8 mouse cellular contexts compared by ENCODE assay signal in the genomic region with DNA sequence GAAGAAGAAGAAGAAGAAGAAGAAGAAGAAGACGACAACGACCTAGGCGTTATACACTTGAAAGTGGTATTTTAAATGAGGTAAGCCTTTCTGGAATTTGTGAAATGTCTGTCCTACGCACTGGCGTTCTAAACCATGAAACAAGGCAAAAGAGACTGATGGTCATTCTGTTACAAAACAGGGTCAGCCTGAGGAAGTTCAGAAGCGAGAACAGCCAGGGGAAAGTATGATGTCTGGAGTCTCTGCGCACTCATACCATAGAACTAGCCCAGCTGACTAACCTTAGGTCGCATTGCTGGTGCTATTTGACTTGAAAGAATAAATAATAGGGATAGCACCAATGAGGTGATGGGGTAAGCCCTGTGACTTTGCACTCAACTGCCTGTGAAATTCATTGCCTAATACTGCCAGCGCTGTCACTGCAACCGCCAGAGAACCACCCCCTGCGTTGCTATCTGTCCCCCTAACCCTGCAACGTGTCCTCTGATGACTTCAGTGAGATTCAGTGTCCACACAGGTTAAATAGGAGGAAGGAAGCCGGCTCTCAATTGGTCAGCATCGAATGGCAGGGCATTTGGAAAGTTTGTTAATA.
DNase-seq lines count a peak whose midpoint lies in the region; ATAC-seq and TF ChIP-seq lines count a peak whose summit lies in the region.

No protein-coding gene starts in this region.

- H3K4me3 ChIP-seq in kidney, embryonic 14.5 days (ENCODE audit: low read length): peak overlapping the region; percentile 38
- peak overlapping the region; percentile 42 for H3K4me3 ChIP-seq in embryonic facial prominence, embryonic 14.5 days (ENCODE audit: low read depth, low read length)
- peak overlapping the region; percentile 34 for H3K4me3 ChIP-seq in kidney, postnatal 0 days (replicated peaks; ENCODE audit: low read depth, low read length)
- H3K4me3 ChIP-seq in megakaryocyte, embryonic 14.5 days (replicated peaks): peak overlapping the region; percentile 93
- no peak overlapping the region for H3K4me3 ChIP-seq in thymus, adult 2 months (ENCODE audit: control insufficient read depth, insufficient read depth, low read length)

- no peaks in the 10 kb centered on the region for H3K36me3 ChIP-seq in kidney, embryonic 14.5 days (ENCODE audit: control insufficient read depth, insufficient read depth, low read length)
- H3K36me3 ChIP-seq in embryonic facial prominence, embryonic 14.5 days (ENCODE audit: control insufficient read depth, insufficient read depth, low read length): no peaks in the 10 kb centered on the region
- no peaks in the 10 kb centered on the region for H3K36me3 ChIP-seq in kidney, postnatal 0 days (ENCODE audit: insufficient read depth, low read length)
- no peaks in the 10 kb centered on the region for H3K36me3 ChIP-seq in megakaryocyte, embryonic 14.5 days (replicated peaks; ENCODE audit: low read length)
- no peaks in the 10 kb centered on the region for H3K36me3 ChIP-seq in thymus, adult 2 months (ENCODE audit: control insufficient read depth, insufficient read depth, low read length)

- no peak for TF ChIP-seq CTCF in kidney, postnatal 0 days (IDR thresholded peaks at IDR 0.05; ENCODE audit: low read depth)
- TF ChIP-seq CTCF in thymus, adult 2 months (IDR thresholded peaks at IDR 0.05; ENCODE audit: borderline replicate concordance, control insufficient read depth, extremely low read depth, insufficient read depth, low read length, poor library complexity): no peak

- WGBS in kidney, embryonic 14.5 days: 40% methylated on average over 14 of the region's 14 CpGs
- 45% methylated on average over 14 of the region's 14 CpGs for WGBS in embryonic facial prominence, embryonic 14.5 days
- WGBS in kidney, postnatal 0 days: 33% methylated on average over 14 of the region's 14 CpGs
- WGBS in thymus, adult 2 months: 64% methylated on average over 14 of the region's 14 CpGs

- peak; percentile 24 for ATAC-seq in kidney, embryonic 14.5 days (ENCODE audit: low FRiP score, low TSS enrichment)
- no peak for ATAC-seq in embryonic facial prominence, embryonic 14.5 days (ENCODE audit: low read depth)
- ATAC-seq in kidney, postnatal 0 days (replicated peaks; ENCODE audit: low FRiP score, low read depth): no peak; the same call in 1 of the 2 replicates

- H3K9me3 ChIP-seq in kidney, embryonic 14.5 days (ENCODE audit: control insufficient read depth, low read length): no peaks in the 10 kb centered on the region
- no peaks in the 10 kb centered on the region for H3K9me3 ChIP-seq in embryonic facial prominence, embryonic 14.5 days (ENCODE audit: control insufficient read depth, low read length)
- H3K9me3 ChIP-seq in kidney, postnatal 0 days (replicated peaks; ENCODE audit: low read length): no peaks in the 10 kb centered on the region
- H3K9me3 ChIP-seq in megakaryocyte, embryonic 14.5 days: no peaks in the 10 kb centered on the region

- H3K27me3 ChIP-seq in kidney, embryonic 14.5 days (ENCODE audit: control insufficient read depth, insufficient read depth, low read length): no peaks in the 10 kb centered on the region
- H3K27me3 ChIP-seq in embryonic facial prominence, embryonic 14.5 days (replicated peaks; ENCODE audit: control insufficient read depth, insufficient read depth, low read length): no peaks in the 10 kb centered on the region
- H3K27me3 ChIP-seq in kidney, postnatal 0 days (ENCODE audit: insufficient read depth, low read length): no peaks in the 10 kb centered on the region
- H3K27me3 ChIP-seq in megakaryocyte, embryonic 14.5 days (replicated peaks): no peaks in the 10 kb centered on the region
- H3K27me3 ChIP-seq in thymus, adult 2 months (ENCODE audit: control insufficient read depth, insufficient read depth, low read length): no peaks in the 10 kb centered on the region

- H3K4me2 ChIP-seq in kidney, embryonic 14.5 days (replicated peaks; ENCODE audit: low read depth, low read length): peak overlapping the region; percentile 62
- H3K4me2 ChIP-seq in embryonic facial prominence, embryonic 14.5 days (ENCODE audit: low read depth, low read length): peak overlapping the region; percentile 74
- peak overlapping the region; percentile 63 for H3K4me2 ChIP-seq in kidney, postnatal 0 days (ENCODE audit: low read length)

- peaks cover 3% of the 10 kb centered on the region; the same call in 1 of the 2 replicates for H3K4me1 ChIP-seq in kidney, embryonic 14.5 days (ENCODE audit: control insufficient read depth, insufficient read depth, low read length)
- 0 out of 2 replicates have a peak, but pooled peaks cover 6% of the 10 kb centered on the region for H3K4me1 ChIP-seq in embryonic facial prominence, embryonic 14.5 days (ENCODE audit: control insufficient read depth, insufficient read depth, low read length)
- no peaks in the 10 kb centered on the region; the same call in 1 of the 2 replicates for H3K4me1 ChIP-seq in kidney, postnatal 0 days (replicated peaks; ENCODE audit: insufficient read depth, low read length)
- H3K4me1 ChIP-seq in megakaryocyte, embryonic 14.5 days: peaks cover 48% of the 10 kb centered on the region
- H3K4me1 ChIP-seq in thymus, adult 2 months (replicated peaks; ENCODE audit: control insufficient read depth, insufficient read depth, low read length): peaks cover 9% of the 10 kb centered on the region

- DNase-seq in kidney, adult 18-20 months: no peak
- no peak for DNase-seq in embryonic facial prominence, embryonic 14.5 days (ENCODE audit: low spot score)
- peak; percentile 9 for DNase-seq in kidney, postnatal 0 days (ENCODE audit: low spot score)
- no peak for DNase-seq in thymus, adult 2 months
- no peak for DNase-seq in cerebellum, postnatal 4 days (ENCODE audit: low spot score in 2 of 2)
- no peak for DNase-seq in T-cell, adult 2 months (ENCODE audit: low spot score)

- H3K27ac ChIP-seq in kidney, embryonic 14.5 days (ENCODE audit: low read depth, low read length): no peak overlapping the region
- H3K27ac ChIP-seq in embryonic facial prominence, embryonic 14.5 days (replicated peaks; ENCODE audit: low read depth, low read length): peak overlapping the region; percentile 75; the same call in 1 of the 2 replicates
- peak overlapping the region; percentile 66; the same call in 1 of the 2 replicates for H3K27ac ChIP-seq in kidney, postnatal 0 days
- H3K27ac ChIP-seq in thymus, adult 2 months (ENCODE audit: control insufficient read depth, insufficient read depth, low read length): no peak overlapping the region

- no peak for TF ChIP-seq POLR2A in thymus, adult 2 months (IDR thresholded peaks at IDR 0.05; ENCODE audit: control insufficient read depth, extremely low read depth, insufficient read depth, low read length, poor library complexity)

- no peak overlapping the region for H3K9ac ChIP-seq in kidney, embryonic 14.5 days (ENCODE audit: low read depth, low read length)
- H3K9ac ChIP-seq in embryonic facial prominence, embryonic 14.5 days (ENCODE audit: low read depth, low read length): peak overlapping the region; percentile 51
- peak overlapping the region; percentile 28; the same call in 1 of the 2 replicates for H3K9ac ChIP-seq in kidney, postnatal 0 days (ENCODE audit: low read depth, low read length)

Comparison
In these comparisons a context has a peak if more than half of its experiments do, and no peak if none do; other contexts are left out.
1. H3K27ac ChIP-seq: peak in embryonic facial prominence, embryonic 14.5 days (single experiment) and kidney, postnatal 0 days (single experiment); none in kidney, embryonic 14.5 days (single experiment) and thymus, adult 2 months (single experiment).
2. Peak in every context shown above with its lines, with median percentiles within 50 percentile points of each other: H3K4me2 ChIP-seq.